Mouse (Mus musculus) lung, adult 2 months (tissue): Measurements from ENCODE around the gene Gm26965.

Experiments
- CTCF ChIP-seq: fragments of 200-500 bp; IDR thresholded peaks from 2 replicates; pipeline ENCODE4 v1.5.1; 2011; ENCODE audit warnings: mild to moderate bottlenecking, low read length, control low read depth; ENCODE audit not compliant: insufficient read depth
- POLR2A ChIP-seq: fragments of 200-500 bp; IDR thresholded peaks from 2 replicates; pipeline ENCODE4 v1.6.1; 2011; ENCODE audit warnings: low read depth, mild to moderate bottlenecking, control low read depth, low read length, borderline replicate concordance; ENCODE audit errors: extremely low read depth

DNA sequence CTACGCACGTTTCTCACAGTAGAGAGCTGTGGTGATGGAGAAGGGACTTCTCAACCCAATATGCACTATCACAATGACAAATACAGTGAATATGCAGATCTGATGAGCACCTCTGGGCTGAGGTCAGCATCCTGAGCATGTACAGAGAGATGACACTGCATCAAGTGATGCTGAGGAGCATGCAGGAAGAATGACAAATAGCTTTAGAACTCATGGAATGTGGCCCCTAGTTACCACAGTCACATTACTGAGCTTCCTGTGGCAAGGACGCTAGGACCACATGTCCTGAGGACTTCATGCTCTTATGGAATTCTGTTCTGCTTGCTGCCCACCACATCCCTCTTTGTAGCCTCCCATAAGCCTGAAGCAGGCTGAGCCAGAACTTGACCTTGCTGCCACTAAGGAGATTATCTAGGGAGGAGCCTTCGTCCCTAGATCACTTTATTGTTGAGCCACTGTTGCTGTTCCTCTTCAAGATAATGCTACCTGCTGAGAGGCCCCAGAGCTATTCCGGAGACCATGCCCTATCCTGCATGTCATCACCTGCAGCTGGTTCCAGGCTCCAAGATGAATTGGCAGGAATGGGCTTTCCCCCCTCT, 46.7 kb upstream of the Gm26965 start:
- no peak for TF ChIP-seq POLR2A
- TF ChIP-seq CTCF, result no peak
